In genomic region chr9:41029827-41030226, GRCm38 (mm10) we compare ENCODE assay signal across 19 mouse cellular contexts. TPM values are rescaled to one million over a fixed set of nuclear protein-coding genes. Genes with fewer than 3 reads are reported as not detected.
DNase-seq lines count a peak whose midpoint lies in the region; ATAC-seq and TF ChIP-seq lines count a peak whose summit lies in the region.
"Had no signal": no experiment of that assay in that cellular context is flagged by ENCODE, and none has a peak within 500 bp of the region (broad histone marks: within the 10 kb centered on the region; RNA-seq: fewer than 3 reads in every experiment).

No protein-coding gene starts in this region.

- H3K27ac ChIP-seq in heart, postnatal 0 days (ENCODE audit: low read depth), result no peak overlapping the region
- H3K27ac ChIP-seq in heart, embryonic 10.5 days, result no peak overlapping the region
- H3K27ac ChIP-seq in lung, postnatal 0 days (ENCODE audit: low read length), result no peak overlapping the region
- no peak overlapping the region for H3K27ac ChIP-seq in forebrain, embryonic 10.5 days
- H3K27ac ChIP-seq: heart, embryonic 15.5 days; limb, embryonic 12.5 days; stomach, embryonic 15.5 days had no signal

- H3K4me3 ChIP-seq in heart, postnatal 0 days (ENCODE audit: low read depth, low read length), result no peak overlapping the region
- H3K4me3 ChIP-seq in heart, embryonic 10.5 days, result no peak overlapping the region
- H3K4me3 ChIP-seq in lung, postnatal 0 days (ENCODE audit: low read depth, low read length), result no peak overlapping the region
- no peak overlapping the region for H3K4me3 ChIP-seq in forebrain, embryonic 10.5 days
- H3K4me3 ChIP-seq: heart, embryonic 15.5 days; hindbrain, embryonic 12.5 days; limb, embryonic 12.5 days; stomach, embryonic 15.5 days had no signal

- H3K9ac ChIP-seq in heart, postnatal 0 days (replicated peaks; ENCODE audit: low read depth, low read length), result no peak overlapping the region
- no peak overlapping the region for H3K9ac ChIP-seq in lung, postnatal 0 days (replicated peaks; ENCODE audit: low read depth)
- H3K9ac ChIP-seq: heart, embryonic 15.5 days; hindbrain, embryonic 12.5 days; limb, embryonic 12.5 days; stomach, embryonic 15.5 days had no signal

- 73% methylated on average over 6 of the region's 6 CpGs for WGBS in heart, postnatal 0 days
- WGBS in heart, embryonic 10.5 days, result 85% methylated on average over 6 of the region's 6 CpGs
- 75% methylated on average over 6 of the region's 6 CpGs for WGBS in lung, postnatal 0 days
- 86% methylated on average over 6 of the region's 6 CpGs for WGBS in forebrain, embryonic 10.5 days

- H3K9me3 ChIP-seq in heart, postnatal 0 days (replicated peaks; ENCODE audit: control insufficient read depth, low read length), result no peaks in the 10 kb centered on the region
- no peaks in the 10 kb centered on the region for H3K9me3 ChIP-seq in heart, embryonic 10.5 days
- no peaks in the 10 kb centered on the region for H3K9me3 ChIP-seq in lung, postnatal 0 days (ENCODE audit: low read length)
- no peaks in the 10 kb centered on the region for H3K9me3 ChIP-seq in forebrain, embryonic 10.5 days
- H3K9me3 ChIP-seq: heart, embryonic 15.5 days; hindbrain, embryonic 12.5 days; limb, embryonic 12.5 days; stomach, embryonic 15.5 days had no signal

- H3K4me1 ChIP-seq in heart, postnatal 0 days (ENCODE audit: control insufficient read depth, insufficient read depth), result no peaks in the 10 kb centered on the region
- peaks cover 10% of the 10 kb centered on the region for H3K4me1 ChIP-seq in heart, embryonic 10.5 days
- H3K4me1 ChIP-seq in lung, postnatal 0 days (ENCODE audit: insufficient read depth, low read depth, low read length), result no peaks in the 10 kb centered on the region
- peaks cover 18% of the 10 kb centered on the region for H3K4me1 ChIP-seq in forebrain, embryonic 10.5 days

- TF ChIP-seq EP300 in heart, postnatal 0 days (IDR thresholded peaks at IDR 0.05; ENCODE audit: low read depth), result no peak
- TF ChIP-seq EP300 in lung, postnatal 0 days (IDR thresholded peaks at IDR 0.05), result no peak

- TF ChIP-seq CTCF in heart, postnatal 0 days (IDR thresholded peaks at IDR 0.05; ENCODE audit: low read depth), result peak; percentile 32; the same call in 1 of the 2 replicates
- TF ChIP-seq CTCF in lung, postnatal 0 days (IDR thresholded peaks at IDR 0.05), result peak; percentile 43

- H3K36me3 ChIP-seq in heart, postnatal 0 days (replicated peaks; ENCODE audit: control insufficient read depth, insufficient read depth, low read length), result no peaks in the 10 kb centered on the region; the same call in 1 of the 2 replicates
- peaks cover 28% of the 10 kb centered on the region; the same call in 1 of the 2 replicates for H3K36me3 ChIP-seq in heart, embryonic 10.5 days
- no peaks in the 10 kb centered on the region for H3K36me3 ChIP-seq in lung, postnatal 0 days (ENCODE audit: insufficient read depth, low read length)
- H3K36me3 ChIP-seq in forebrain, embryonic 10.5 days (replicated peaks), result no peaks in the 10 kb centered on the region
- H3K36me3 ChIP-seq: heart, embryonic 15.5 days; limb, embryonic 12.5 days; stomach, embryonic 15.5 days had no signal

- no peak overlapping the region for H3K4me2 ChIP-seq in heart, postnatal 0 days (ENCODE audit: low read depth, low read length)
- no peak overlapping the region for H3K4me2 ChIP-seq in lung, postnatal 0 days (replicated peaks; ENCODE audit: low read depth, low read length)
- H3K4me2 ChIP-seq: heart, embryonic 15.5 days; hindbrain, embryonic 12.5 days; limb, embryonic 12.5 days; stomach, embryonic 15.5 days had no signal

- no peak for ATAC-seq in heart, postnatal 0 days (ENCODE audit: insufficient read depth, low read depth)
- ATAC-seq in lung, postnatal 0 days, result no peak
- peak; percentile 61 for ATAC-seq in megakaryocyte progenitor cell, adult 5-6 weeks (replicated peaks; ENCODE audit: poor library complexity)

- H3K27me3 ChIP-seq in heart, postnatal 0 days (ENCODE audit: control insufficient read depth, insufficient read depth, low read length), result no peaks in the 10 kb centered on the region
- no peaks in the 10 kb centered on the region for H3K27me3 ChIP-seq in heart, embryonic 10.5 days (ENCODE audit: insufficient read depth, poor library complexity, severe bottlenecking)
- no peaks in the 10 kb centered on the region for H3K27me3 ChIP-seq in lung, postnatal 0 days (replicated peaks; ENCODE audit: insufficient read depth, low read length)
- no peaks in the 10 kb centered on the region for H3K27me3 ChIP-seq in forebrain, embryonic 10.5 days (ENCODE audit: poor library complexity, severe bottlenecking)
- H3K27me3 ChIP-seq: heart, embryonic 15.5 days; hindbrain, embryonic 12.5 days; limb, embryonic 12.5 days; stomach, embryonic 15.5 days had no signal

- DNase-seq in heart, postnatal 0 days (ENCODE audit: low spot score), result no peak
- DNase-seq in heart, embryonic 10.5 days (ENCODE audit: low spot score), result no peak
- no peak for DNase-seq in lung, postnatal 0 days (ENCODE audit: low spot score)
- no peak for DNase-seq in lung, postnatal 10 days
- peak; percentile 46 for DNase-seq in CD4-positive, CD25-positive, alpha-beta regulatory T cell, adult 2 months (ENCODE audit: low read depth, low spot score)
- no peak for DNase-seq in spleen, postnatal 4 days (ENCODE audit: low spot score in 2 of 2)
- no peak for DNase-seq in forebrain, embryonic 10.5 days (ENCODE audit: extremely low spot score, low spot score)
- DNase-seq: cerebellum, postnatal 36 days; kidney, adult 8-10 months; lung, adult 18-20 months; retina, postnatal 1 day had no signal

RNA-seq across cellular contexts. Expression of gene Crtam, which starts 25.4 kb away (rescaled TPM):
- not detected in 2 replicates for total RNA-seq in heart, postnatal 0 days (2014; rRNA removed; ENCODE audit: low replicate concordance)
- not detected in 2 replicates for polyA plus RNA-seq in heart, postnatal 0 days (2015; fragmentation: Nextera tagmentation; extraction: Ambion mirVana)
- 0.12 and 0.29 TPM in 2 replicates for polyA plus RNA-seq in heart, embryonic 10.5 days (2016; fragmentation: Nextera tagmentation; extraction: Ambion mirVana)
- 0.06 and 0.10 TPM in 2 replicates for polyA plus RNA-seq in lung, postnatal 0 days (2015; fragmentation: Nextera tagmentation; extraction: Ambion mirVana)
- not detected in 2 replicates for total RNA-seq in megakaryocyte progenitor cell, adult 5-6 weeks (2015)
- total RNA-seq in megakaryocyte progenitor cell, adult 5-6 weeks (2017), result not detected in 2 replicates
- polyA plus RNA-seq in forebrain, embryonic 10.5 days (2016; fragmentation: Nextera tagmentation; extraction: Ambion mirVana), result 0.10 TPM in 1 of 2 replicates, not detected in the other
- polyA plus RNA-seq: embryonic facial prominence, embryonic 14.5 days; forebrain, embryonic 11.5 days; gonadal fat pad, adult 2 months; heart, embryonic 15.5 days; stomach, embryonic 15.5 days had no signal
